Mouse (Mus musculus) limb, embryonic 14.5 days (tissue): ENCODE results near the gene Htr7. TPM values are rescaled to one million over a fixed set of nuclear protein-coding genes. Genes with fewer than 3 reads are reported as not detected.

Experiments used
- ATAC-seq: fragments of 200-750 bp; cut with Nextera tagmentation; 2 replicates; pipeline ENCODE4 v1.8.0; 2017; ENCODE audit warnings: low read depth, moderate number of reproducible peaks, moderate TSS enrichment; ENCODE audit not compliant: low FRiP score
- DNase-seq: peaks from one replicate; pipeline ENCODE4 v3.0.0-alpha.2; 2015; ENCODE audit warnings: low spot score
- H3K27ac ChIP-seq: fragments of 300-500 bp; sonication (generic); replicated peaks from 2 replicates; pipeline ENCODE4 v1.5.1; 2014; ENCODE audit warnings: low read depth, mild to moderate bottlenecking, low read length, moderate library complexity, mixed read lengths
- H3K27me3 ChIP-seq: fragments of 300-500 bp; sonication (generic); 2 replicates; pipeline ENCODE4 v1.6.1; 2014; ENCODE audit warnings: low read length, mixed read lengths; ENCODE audit not compliant: control insufficient read depth, insufficient read depth
- H3K36me3 ChIP-seq: fragments of 300-500 bp; sonication (generic); 2 replicates; pipeline ENCODE4 v1.6.1; 2014; ENCODE audit warnings: mild to moderate bottlenecking, low read length, moderate library complexity, mixed read lengths; ENCODE audit not compliant: control insufficient read depth, insufficient read depth
- H3K4me1 ChIP-seq: fragments of 300-500 bp; sonication (generic); 2 replicates; pipeline ENCODE4 v1.6.1; 2014; ENCODE audit warnings: antibody characterized with exemption, low read length, mixed read lengths; ENCODE audit not compliant: control insufficient read depth, insufficient read depth
- H3K4me2 ChIP-seq: fragments of 300-500 bp; sonication (generic); replicated peaks from 2 replicates; pipeline ENCODE4 v1.6.1; 2014; ENCODE audit warnings: low read depth, mild to moderate bottlenecking, low read length, moderate library complexity; ENCODE audit not compliant: severe bottlenecking
- H3K4me3 ChIP-seq: fragments of 300-500 bp; sonication (generic); replicated peaks from 2 replicates; pipeline ENCODE4 v1.5.1; 2014; ENCODE audit warnings: low read length
- H3K9ac ChIP-seq: fragments of 300-500 bp; sonication (generic); 2 replicates; pipeline ENCODE4 v1.6.1; 2014; ENCODE audit warnings: mild to moderate bottlenecking, low read depth, low read length, moderate library complexity; ENCODE audit not compliant: severe bottlenecking
- H3K9me3 ChIP-seq: fragments of 300-500 bp; sonication (generic); 2 replicates; pipeline ENCODE4 v1.6.1; 2016; ENCODE audit warnings: low read length; ENCODE audit not compliant: control insufficient read depth
- POLR2A ChIP-seq: fragments of 200-500 bp; IDR thresholded peaks from 2 replicates; pipeline ENCODE4 v1.8.0; 2012; ENCODE audit warnings: inconsistent platforms, mild to moderate bottlenecking, moderate library complexity, borderline replicate concordance; ENCODE audit not compliant: insufficient read depth, insufficient read length; ENCODE audit errors: extremely low read depth
- WGBS: fragments of 180-500 bp; shearing (Covaris S2); extraction: QIAGEN DNeasy Blood & Tissue Kit; methylation state at CpG from one replicate; pipeline ENCODE4 v1.1.7; 2014; 5-methylcytosine and 5-hydroxymethylcytosine counted together
- polyA plus RNA-seq, 2 experiments: library from polyadenylated mRNA; depleted of rRNA in 1 of 2; stranded (reverse) in 1 of 2; unstranded in 1 of 2; fragments of >200 nt; fragmentation: Nextera tagmentation in 1 of 2; extraction: Ambion mirVana in 1 of 2; gene quantifications; 2 replicates each; pipeline versions ENCODE4 v1.2.1 to v1.2.3; 2012 to 2014

Htr7 gene
- polyA plus RNA-seq, 2 experiments = 0.34 to 0.53 TPM

DNA sequence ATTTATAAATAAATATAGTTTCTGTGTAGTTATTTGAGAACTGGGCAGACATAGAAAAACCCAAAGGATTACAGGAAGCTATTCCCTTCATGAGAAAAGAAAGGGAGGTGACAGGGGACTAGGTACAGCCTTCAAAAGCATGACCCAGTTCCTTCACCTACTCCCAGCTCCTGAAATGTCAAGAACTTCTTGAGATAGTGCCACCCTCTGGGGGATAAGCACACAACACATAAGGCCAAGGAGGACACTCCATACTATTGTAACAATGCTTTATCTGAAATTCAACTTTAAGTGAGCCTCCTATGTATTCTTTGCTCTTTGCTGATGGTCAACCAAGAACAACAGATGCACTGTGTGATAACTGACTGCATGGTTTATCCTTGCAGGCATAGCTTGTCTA, 82.6 kb downstream of the Htr7 start:
- H3K4me3 ChIP-seq = no peak overlapping the region
- H3K27ac ChIP-seq = no peak overlapping the region
- no peak overlapping the region for H3K9ac ChIP-seq
- no peak for TF ChIP-seq POLR2A
- DNase-seq (no peak), ATAC-seq (no peak)
- no peaks in the 10 kb centered on the region for H3K27me3 ChIP-seq
- no peaks in the 10 kb centered on the region for H3K36me3 ChIP-seq
- H3K9me3 ChIP-seq = no peaks in the 10 kb centered on the region
- H3K4me1 ChIP-seq = no peaks in the 10 kb centered on the region
- no peak overlapping the region for H3K4me2 ChIP-seq

DNA sequence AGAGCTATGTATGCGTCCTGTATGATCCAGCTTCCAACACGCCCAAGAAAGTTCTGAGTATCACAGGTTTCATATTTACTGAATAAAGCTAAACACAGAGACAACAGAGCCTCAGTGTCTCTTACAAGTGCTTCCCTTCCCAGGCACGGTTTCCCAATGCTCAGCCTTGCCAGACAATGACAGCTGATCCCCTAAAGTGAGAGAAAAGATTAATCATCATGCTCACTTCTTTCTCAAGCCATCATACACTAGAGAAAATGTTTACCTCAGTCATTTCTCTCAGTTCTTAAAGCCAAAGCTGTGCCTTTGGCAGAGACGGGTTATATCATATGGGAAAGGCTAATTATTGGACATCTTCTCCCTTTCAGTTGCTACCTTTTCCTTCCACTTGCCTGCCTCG, 99.7 kb downstream of the Htr7 start:
- H3K27me3 ChIP-seq = no peaks in the 10 kb centered on the region
- WGBS = 76% methylated on average over 5 of the region's 5 CpGs
- ATAC-seq = no peak
- no peak overlapping the region for H3K9ac ChIP-seq
- TF ChIP-seq POLR2A = no peak
- no peak overlapping the region for H3K4me3 ChIP-seq
- no peak for DNase-seq
- H3K9me3 ChIP-seq = no peaks in the 10 kb centered on the region
- H3K4me1 ChIP-seq = no peaks in the 10 kb centered on the region
- no peaks in the 10 kb centered on the region for H3K36me3 ChIP-seq
- no peak overlapping the region for H3K27ac ChIP-seq
- no peak overlapping the region for H3K4me2 ChIP-seq

DNA sequence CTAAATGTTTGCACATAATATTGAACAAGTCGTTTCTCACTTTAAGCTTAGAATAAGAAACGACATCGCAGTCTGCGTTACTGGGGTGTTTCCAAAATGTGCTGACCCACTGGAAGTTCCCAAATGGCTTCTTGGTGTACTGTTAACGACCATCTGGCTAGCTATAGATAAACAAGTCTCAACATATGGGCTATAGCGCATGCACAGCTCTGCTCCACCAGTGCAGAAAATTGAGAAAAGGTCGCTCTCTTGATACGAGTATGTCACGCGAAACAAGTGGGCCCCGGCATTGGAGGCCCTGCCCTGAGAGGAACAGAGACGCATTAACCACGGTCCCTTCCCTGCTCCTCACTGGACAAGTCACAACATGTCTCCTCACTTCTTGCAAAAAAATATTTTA, 101.6 kb downstream of the Htr7 start:
- ATAC-seq (no peak), DNase-seq (no peak)
- no peak overlapping the region for H3K27ac ChIP-seq
- WGBS = 82% methylated on average over 13 of the region's 13 CpGs
- no peak overlapping the region for H3K4me3 ChIP-seq
- no peak for TF ChIP-seq POLR2A
- no peak overlapping the region for H3K9ac ChIP-seq
- H3K9me3 ChIP-seq = no peaks in the 10 kb centered on the region
- H3K27me3 ChIP-seq = no peaks in the 10 kb centered on the region
- no peaks in the 10 kb centered on the region for H3K4me1 ChIP-seq
- no peaks in the 10 kb centered on the region for H3K36me3 ChIP-seq
- H3K4me2 ChIP-seq = no peak overlapping the region

DNA sequence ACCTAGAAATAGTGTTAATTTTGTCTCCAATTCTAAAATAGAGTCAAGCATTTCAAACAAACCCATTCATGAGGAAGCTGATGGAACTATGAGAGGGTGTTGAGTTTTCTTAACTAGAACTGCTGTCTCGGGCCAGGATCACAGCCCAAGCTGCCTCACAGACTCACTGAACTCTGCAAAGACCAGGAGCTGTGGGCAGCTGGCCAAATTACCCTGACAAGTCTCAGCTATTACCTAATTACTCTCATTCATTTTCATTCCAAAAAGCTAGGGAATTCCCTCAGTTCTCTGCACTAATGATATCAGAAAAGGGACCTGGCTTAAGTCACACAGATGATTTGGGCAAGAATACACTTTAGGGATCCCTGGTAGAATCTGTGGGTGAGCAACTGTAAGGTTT, 107.4 kb downstream of the Htr7 start:
- ATAC-seq = no peak

DNA sequence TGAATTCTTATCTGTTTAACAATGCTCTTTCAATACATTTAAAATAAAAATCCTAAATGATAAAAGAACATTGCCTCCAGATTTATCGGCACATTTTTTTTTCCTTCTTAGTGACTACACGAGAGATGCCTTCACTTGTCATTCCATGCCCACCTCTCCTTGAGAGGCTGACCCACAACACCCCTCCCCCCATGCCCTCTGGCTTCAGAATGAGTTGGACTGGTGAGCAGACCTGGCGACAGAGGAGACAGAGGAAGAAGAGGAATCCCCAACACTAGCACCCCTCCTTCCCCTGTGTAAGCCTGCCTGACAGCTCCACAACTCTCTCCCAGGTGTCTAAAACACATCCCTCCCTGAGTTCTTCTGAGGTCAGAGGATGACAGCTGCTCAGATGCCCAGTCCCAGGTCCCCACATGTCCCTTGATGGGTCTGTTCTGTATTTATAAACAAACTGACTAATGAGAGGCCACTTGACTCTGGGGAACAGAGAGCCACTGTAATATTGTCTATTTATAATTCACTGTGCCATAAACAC, 132.3 kb downstream of the Htr7 start:
- ATAC-seq = no peak
- H3K4me3 ChIP-seq = no peak overlapping the region
- WGBS = 60% methylated on average over 3 of the region's 3 CpGs

More for the DNA sequence above, 107.4 kb downstream of the Htr7 start:
- Histone ChIP-seq H3K36me3 (no peaks in the 10 kb centered on the region), H3K27ac (no peak overlapping the region), H3K4me1 (no peaks in the 10 kb centered on the region), H3K4me3 (no peak overlapping the region), H3K9me3 (no peaks in the 10 kb centered on the region), H3K4me2 (no peak overlapping the region), H3K9ac (no peak overlapping the region), H3K27me3 (no peaks in the 10 kb centered on the region)
- no peak for DNase-seq
- 38% methylated on average over 1 of the region's 1 CpGs for WGBS
- TF ChIP-seq POLR2A = no peak

DNA sequence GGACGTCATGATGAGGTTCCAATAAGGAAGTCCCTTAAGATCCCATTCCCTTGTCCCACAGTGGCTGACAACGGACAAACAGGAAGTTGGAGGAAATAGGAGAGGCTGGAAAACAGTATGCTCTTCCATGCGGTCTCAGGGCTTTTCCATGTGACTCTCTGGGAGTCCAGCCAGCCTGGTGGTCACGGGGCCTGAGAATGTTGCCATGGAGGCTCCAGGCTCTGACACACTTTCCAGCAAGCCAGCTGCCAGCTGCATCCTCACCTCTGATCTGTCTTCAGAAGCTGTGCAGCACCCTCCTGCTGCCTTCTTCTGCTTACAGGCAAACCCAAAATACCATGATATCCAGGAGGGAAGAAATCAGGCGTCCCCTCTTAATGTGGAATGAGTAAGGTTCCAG, 132.9 kb downstream of the Htr7 start:
- ATAC-seq = no peak
- Histone ChIP-seq H3K4me1 (no peaks in the 10 kb centered on the region), H3K9ac (no peak overlapping the region), H3K36me3 (no peaks in the 10 kb centered on the region), H3K27ac (no peak overlapping the region), H3K4me3 (no peak overlapping the region), H3K27me3 (no peaks in the 10 kb centered on the region), H3K4me2 (no peak overlapping the region), H3K9me3 (no peaks in the 10 kb centered on the region)
- DNase-seq = no peak
- no peak for TF ChIP-seq POLR2A
- WGBS = 55% methylated on average over 5 of the region's 5 CpGs

More for the DNA sequence above, 132.3 kb downstream of the Htr7 start:
- H3K4me2 ChIP-seq = no peak overlapping the region
- H3K36me3 ChIP-seq = no peaks in the 10 kb centered on the region
- DNase-seq = no peak
- no peak overlapping the region for H3K9ac ChIP-seq
- no peak overlapping the region for H3K27ac ChIP-seq
- H3K27me3 ChIP-seq = no peaks in the 10 kb centered on the region
- no peak for TF ChIP-seq POLR2A
- no peaks in the 10 kb centered on the region for H3K4me1 ChIP-seq
- H3K9me3 ChIP-seq = no peaks in the 10 kb centered on the region

Other genes starting within 250 kb of the Htr7 start
- gene Rpp30, start 26.2 kb upstream of the Htr7 start, polyA plus RNA-seq (2012; rRNA removed) = 19.0 and 27.5 TPM in 2 replicates
- 54.5 and 67.5 TPM in 2 replicates for gene Rpp30, start 26.2 kb upstream of the Htr7 start, polyA plus RNA-seq (2014; fragmentation: Nextera tagmentation; extraction: Ambion mirVana)
- 4.4 and 5.2 TPM in 2 replicates for gene Ankrd1, start 62.6 kb upstream of the Htr7 start, polyA plus RNA-seq (2012; rRNA removed)
- 2.7 and 3.3 TPM in 2 replicates for gene Ankrd1, start 62.6 kb upstream of the Htr7 start, polyA plus RNA-seq (2014; fragmentation: Nextera tagmentation; extraction: Ambion mirVana)